In the genomic region with DNA sequence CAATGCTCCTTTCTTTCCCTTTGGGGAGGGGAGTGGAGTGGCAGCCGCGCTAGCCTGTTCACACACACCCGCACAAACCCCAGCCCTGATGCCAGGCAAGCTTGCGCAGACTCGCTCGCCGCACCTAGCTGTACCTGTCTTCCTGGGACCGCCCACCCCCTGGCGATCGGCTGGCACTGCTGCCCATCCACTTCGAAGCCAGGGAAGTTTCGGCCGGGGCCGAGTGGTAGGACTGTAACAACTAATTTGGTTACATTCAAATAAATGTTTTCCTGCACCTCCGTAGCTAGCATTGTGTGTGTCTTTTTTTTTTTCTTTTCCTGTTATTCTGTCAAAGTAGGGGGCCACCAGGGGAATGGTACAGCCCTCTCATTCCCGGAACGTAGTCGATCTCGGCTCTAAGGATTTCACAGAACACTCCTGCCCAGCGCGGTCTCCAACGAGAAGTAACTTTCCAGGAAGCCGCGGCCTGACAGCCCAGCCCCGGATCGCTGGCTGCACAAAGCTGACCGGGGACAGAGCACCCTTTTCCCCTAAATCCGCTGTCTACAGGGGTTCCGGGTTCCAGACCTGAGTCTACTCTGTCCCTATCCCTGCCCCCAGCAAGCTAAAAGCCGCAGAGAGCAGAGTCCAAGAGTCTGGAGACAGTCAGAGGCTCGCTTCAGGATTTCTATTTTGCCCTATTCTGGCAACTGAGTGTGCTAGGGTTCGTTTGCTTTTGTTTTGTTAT, we compare ENCODE assay signal across 8 mouse cellular contexts. TPM values are rescaled to one million over a fixed set of nuclear protein-coding genes. Genes with fewer than 3 reads are reported as not detected.
A peak's percentile ranks its signal among the peaks of the same experiment; 100 is the strongest.
DNase-seq lines count a peak whose midpoint lies in the region; ATAC-seq and TF ChIP-seq lines count a peak whose summit lies in the region.

No protein-coding gene starts in this region.

- 0 out of 2 replicates have a peak, but pooled peaks have one; percentile 10 for TF ChIP-seq POLR2A in embryonic fibroblast, embryonic 13.5 days (IDR thresholded peaks at IDR 0.05; ENCODE audit: low read depth, low read length)

- TF ChIP-seq CTCF in embryonic fibroblast, embryonic 13.5 days (IDR thresholded peaks at IDR 0.05; ENCODE audit: borderline replicate concordance, insufficient read depth, low read length) = no peak
- no peak for TF ChIP-seq CTCF in liver, embryonic 14.5 days (IDR thresholded peaks at IDR 0.05; ENCODE audit: low read depth)

- no peak for ATAC-seq in hindbrain, embryonic 16.5 days
- no peak for ATAC-seq in liver, embryonic 14.5 days (ENCODE audit: insufficient read depth)

- peak overlapping the region; percentile 91 for H3K4me2 ChIP-seq in hindbrain, embryonic 16.5 days (ENCODE audit: low read length)
- H3K4me2 ChIP-seq in liver, embryonic 14.5 days (ENCODE audit: low read depth) = peak overlapping the region; percentile 57

- peaks cover 15% of the 10 kb centered on the region for H3K27me3 ChIP-seq in hindbrain, embryonic 16.5 days (replicated peaks; ENCODE audit: control insufficient read depth, insufficient read depth, low read length)
- H3K27me3 ChIP-seq in liver, embryonic 14.5 days (ENCODE audit: control insufficient read depth, insufficient read depth, low read length) = peaks cover 57% of the 10 kb centered on the region

- no peaks in the 10 kb centered on the region for H3K9me3 ChIP-seq in hindbrain, embryonic 16.5 days (ENCODE audit: control insufficient read depth, low read length)
- H3K9me3 ChIP-seq in liver, embryonic 14.5 days (ENCODE audit: control insufficient read depth, low read length) = no peaks in the 10 kb centered on the region

- H3K4me1 ChIP-seq in embryonic fibroblast, embryonic 13.5 days (ENCODE audit: control insufficient read depth, insufficient read depth, low read length) = peaks cover 10% of the 10 kb centered on the region; the same call in 1 of the 2 replicates
- peaks cover 30% of the 10 kb centered on the region for H3K4me1 ChIP-seq in hindbrain, embryonic 16.5 days (ENCODE audit: control insufficient read depth, insufficient read depth, low read depth, low read length)
- H3K4me1 ChIP-seq in liver, embryonic 14.5 days (replicated peaks; ENCODE audit: control insufficient read depth in 2 of 2, insufficient read depth in 2 of 2, low read length in 1 of 2) = peaks cover 0 to 6% of the 10 kb centered on the region in 2 experiments; a peak in 2 of 4 replicates

- no peaks in the 10 kb centered on the region for H3K36me3 ChIP-seq in hindbrain, embryonic 16.5 days (ENCODE audit: control insufficient read depth, insufficient read depth, low read length)
- H3K36me3 ChIP-seq in liver, embryonic 14.5 days (replicated peaks; ENCODE audit: control insufficient read depth, insufficient read depth, low read depth) = no peaks in the 10 kb centered on the region

- H3K9ac ChIP-seq in hindbrain, embryonic 16.5 days (ENCODE audit: low read depth, low read length) = peak overlapping the region; percentile 62
- no peak overlapping the region for H3K9ac ChIP-seq in liver, embryonic 14.5 days (replicated peaks)

- TF ChIP-seq EP300 in liver, embryonic 14.5 days (IDR thresholded peaks at IDR 0.05; ENCODE audit: low read depth) = no peak

- peak; percentile 40 for DNase-seq in thymus, postnatal 14 days
- DNase-seq in thymus, postnatal 0 days (ENCODE audit: low spot score) = no peak
- DNase-seq in liver, embryonic 14.5 days (ENCODE audit: low read depth in 3 of 3, low spot score in 3 of 3) = no peak
- DNase-seq in retina, postnatal 1 day = peak; percentile 45
- DNase-seq in c-Kit-positive CD71-positive TER-119-positive erythroid progenitor cells, embryonic 14.5 days (ENCODE audit: low spot score) = no peak
- DNase-seq in right cerebral cortex, postnatal 36 days (ENCODE audit: low spot score in 2 of 2) = no peak

- WGBS in hindbrain, embryonic 16.5 days = 2% methylated on average over 32 of the region's 32 CpGs
- 2% methylated on average over 32 of the region's 32 CpGs for WGBS in liver, embryonic 14.5 days (ENCODE audit: insufficient replicate concordance)

- H3K27ac ChIP-seq in embryonic fibroblast, embryonic 13.5 days (ENCODE audit: insufficient read depth, low read length) = peak overlapping the region; percentile 3; the same call in 1 of the 2 replicates
- H3K27ac ChIP-seq in hindbrain, embryonic 16.5 days (ENCODE audit: low read depth, low read length) = no peak overlapping the region
- no peak overlapping the region for H3K27ac ChIP-seq in liver, embryonic 14.5 days

- H3K4me3 ChIP-seq in embryonic fibroblast, embryonic 13.5 days (ENCODE audit: insufficient read depth, low read length) = peak overlapping the region; percentile 28
- H3K4me3 ChIP-seq in hindbrain, embryonic 16.5 days (ENCODE audit: low read length) = peak overlapping the region; percentile 41
- peak overlapping the region; percentile 0 to 35 for H3K4me3 ChIP-seq in liver, embryonic 14.5 days (ENCODE audit: insufficient read depth in 1 of 2, low read depth in 2 of 2, low read length in 2 of 2)

RNA-seq across cellular contexts. Expression of gene Gm37419, which starts 7.1 kb away (rescaled TPM):
- not detected in 2 replicates for polyA plus RNA-seq in thymus, postnatal 0 days (2015; fragmentation: Nextera tagmentation; extraction: Ambion mirVana)
- polyA plus RNA-seq in embryonic fibroblast, embryonic 13.5 days (2011; ENCODE audit: insufficient read length, low read depth, missing spikeins) = not detected in 2 replicates
- not detected in 2 replicates for polyA plus RNA-seq in hindbrain, embryonic 16.5 days (2015; fragmentation: Nextera tagmentation; extraction: Ambion mirVana)
- polyA plus RNA-seq in liver, embryonic 14.5 days (2012; rRNA removed) = not detected in 2 replicates
- polyA plus RNA-seq in liver, embryonic 14.5 days (2014; fragmentation: Nextera tagmentation; extraction: Ambion mirVana) = not detected in 2 replicates

RNA-seq across cellular contexts. Expression of gene Bcl6, which starts 7.5 kb away (rescaled TPM):
- 11.9 and 15.1 TPM in 2 replicates for polyA plus RNA-seq in thymus, postnatal 0 days (2015; fragmentation: Nextera tagmentation; extraction: Ambion mirVana)
- polyA plus RNA-seq in embryonic fibroblast, embryonic 13.5 days (2011; ENCODE audit: insufficient read length, low read depth, missing spikeins) = 12.8 and 13.1 TPM in 2 replicates
- polyA plus RNA-seq in hindbrain, embryonic 16.5 days (2015; fragmentation: Nextera tagmentation; extraction: Ambion mirVana) = 0.76 and 0.79 TPM in 2 replicates
- polyA plus RNA-seq in liver, embryonic 14.5 days (2012; rRNA removed) = 0.56 and 0.63 TPM in 2 replicates
- polyA plus RNA-seq in liver, embryonic 14.5 days (2014; fragmentation: Nextera tagmentation; extraction: Ambion mirVana) = 0.15 and 0.19 TPM in 2 replicates

RNA-seq across cellular contexts. Expression of gene Rtp2, which starts 49.0 kb away (rescaled TPM):
- polyA plus RNA-seq in thymus, postnatal 0 days (2015; fragmentation: Nextera tagmentation; extraction: Ambion mirVana) = not detected in 2 replicates
- not detected in 2 replicates for polyA plus RNA-seq in embryonic fibroblast, embryonic 13.5 days (2011; ENCODE audit: insufficient read length, low read depth, missing spikeins)
- polyA plus RNA-seq in hindbrain, embryonic 16.5 days (2015; fragmentation: Nextera tagmentation; extraction: Ambion mirVana) = 0.12 TPM in 1 of 2 replicates, not detected in the other
- polyA plus RNA-seq in liver, embryonic 14.5 days (2012; rRNA removed) = not detected in 2 replicates
- polyA plus RNA-seq in liver, embryonic 14.5 days (2014; fragmentation: Nextera tagmentation; extraction: Ambion mirVana) = not detected in 2 replicates

Comparison
In these comparisons a context has a peak if more than half of its experiments do, and no peak if none do; other contexts are left out.
1. DNase-seq: peak in thymus, postnatal 14 days (single experiment) and retina, postnatal 1 day (single experiment); none in thymus, postnatal 0 days (single experiment), liver, embryonic 14.5 days (0 of 3), c-Kit-positive CD71-positive TER-119-positive erythroid progenitor cells, embryonic 14.5 days (single experiment) and right cerebral cortex, postnatal 36 days (0 of 2).
2. Peak in every context shown above with its lines, with median percentiles within 50 percentile points of each other: H3K4me3 ChIP-seq.